Mouse (Mus musculus) thymus, postnatal 25 days (tissue): Measurements from ENCODE around the gene Plekhh1.
A peak's percentile ranks its signal among the peaks of the same experiment; 100 is the strongest.

ENCODE experiments used
- DNase-seq: peaks from one replicate; pipeline ENCODE4 v3.0.0; 2022

Gene Plekhh1

DNA sequence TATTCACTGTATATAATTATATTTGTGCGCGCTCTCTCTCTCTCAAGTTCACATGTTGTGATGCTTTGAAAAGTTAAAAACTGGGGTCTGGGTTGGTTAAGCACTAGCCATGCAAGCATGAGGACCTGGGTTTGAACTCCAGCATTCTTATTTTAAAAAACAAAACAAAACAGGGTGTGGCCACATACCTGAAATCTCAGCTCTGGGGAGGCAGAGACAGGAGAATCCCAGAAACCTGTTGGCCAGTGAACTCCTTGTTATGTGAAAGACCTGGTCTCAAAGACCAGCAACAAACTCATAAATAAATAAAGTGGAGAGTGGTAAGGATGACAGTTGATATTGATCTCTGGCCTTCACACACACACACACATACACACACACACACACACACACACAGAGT is 5.4 kb downstream of the Plekhh1 start:
- DNase-seq: no peak

DNA sequence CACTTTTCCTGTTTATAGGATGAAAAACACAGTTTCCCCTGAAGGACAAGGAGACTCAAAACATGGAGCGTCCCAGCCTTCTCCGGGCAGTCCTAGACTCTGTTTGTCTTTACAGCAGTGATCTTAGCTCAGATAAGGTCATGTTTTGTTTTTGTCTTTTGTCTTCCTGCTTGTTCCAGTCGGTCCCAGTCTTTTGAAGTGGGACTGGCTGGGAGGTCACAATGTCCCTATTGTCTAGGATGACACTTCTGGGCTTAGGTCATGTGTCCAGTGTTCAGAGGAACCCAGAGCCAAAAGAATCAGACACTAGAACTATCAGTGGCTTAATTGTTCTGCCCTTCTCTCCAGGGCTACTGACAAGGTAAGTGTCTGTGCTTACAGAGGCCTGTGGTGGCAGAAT is 6.4 kb downstream of the Plekhh1 start:
- no peak for DNase-seq

DNA sequence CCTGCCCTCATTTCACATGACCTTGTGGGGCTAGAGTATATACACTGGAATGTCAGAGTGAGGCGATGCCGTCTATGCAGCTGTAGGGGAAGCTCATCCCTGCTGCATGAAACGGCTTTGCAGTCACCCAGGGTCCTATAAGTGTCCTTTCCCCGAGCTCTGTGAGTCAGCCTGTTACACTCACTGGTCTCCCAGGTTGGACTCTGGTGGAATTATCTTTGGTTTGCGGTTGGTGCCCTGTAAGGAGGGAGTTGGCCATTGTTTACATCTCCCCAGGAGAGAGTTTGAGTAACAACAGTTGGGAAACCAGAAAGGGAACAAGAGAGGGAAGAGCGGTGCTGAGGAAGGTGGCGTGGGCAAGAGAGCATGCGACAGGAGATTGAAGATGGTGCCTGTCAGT is 10.7 kb downstream of the Plekhh1 start:
- DNase-seq: no peak

DNA sequence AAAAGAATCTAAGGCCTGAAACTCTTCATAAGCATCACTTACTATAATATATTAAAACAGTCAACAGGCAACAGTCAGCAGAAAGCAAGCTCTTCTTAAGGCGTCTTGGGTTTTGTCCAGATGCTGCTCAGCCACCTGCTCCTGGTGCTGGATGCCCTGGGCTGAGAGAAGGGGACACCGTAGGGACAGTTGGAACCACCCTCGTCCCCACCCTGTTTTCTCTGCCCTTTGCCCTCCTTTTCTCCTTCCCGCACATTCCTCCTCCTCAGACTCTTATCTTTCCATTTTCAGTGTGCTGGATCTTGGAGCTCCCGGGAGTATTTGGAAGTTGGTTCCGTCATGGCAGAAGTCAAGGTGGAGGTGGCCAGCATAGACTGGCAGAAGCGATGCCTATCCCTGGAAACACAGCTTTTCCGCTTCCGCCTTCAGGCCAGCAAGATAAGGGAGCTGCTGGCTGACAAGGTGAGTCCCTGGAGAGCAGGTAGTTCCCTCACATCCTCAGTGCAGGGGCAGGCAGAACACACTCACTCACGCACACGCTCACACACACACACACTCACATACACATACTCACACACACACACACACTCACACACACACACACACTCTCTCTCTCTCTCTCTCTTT is 11.4 kb downstream of the Plekhh1 start:
- DNase-seq: no peak

DNA sequence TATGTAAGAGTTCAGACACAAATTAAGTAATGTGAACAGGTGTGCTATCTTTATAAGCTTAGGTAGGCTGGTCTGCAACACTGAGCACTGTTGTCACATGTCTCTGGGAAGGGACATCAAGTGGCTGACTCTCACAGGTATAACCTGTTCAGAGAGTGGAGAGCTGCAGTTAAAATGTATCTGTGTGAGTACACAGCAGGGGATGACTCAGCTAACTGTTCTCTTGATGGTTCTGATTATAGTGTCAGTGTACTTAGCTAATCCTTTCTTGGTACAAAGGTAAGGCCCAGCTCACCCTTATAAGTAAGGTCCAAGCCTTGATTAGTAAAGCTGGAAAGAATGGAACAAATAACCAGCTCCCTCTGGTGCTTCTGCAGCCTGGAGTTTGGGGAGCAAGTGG is 12.5 kb downstream of the Plekhh1 start:
- no peak for DNase-seq

DNA sequence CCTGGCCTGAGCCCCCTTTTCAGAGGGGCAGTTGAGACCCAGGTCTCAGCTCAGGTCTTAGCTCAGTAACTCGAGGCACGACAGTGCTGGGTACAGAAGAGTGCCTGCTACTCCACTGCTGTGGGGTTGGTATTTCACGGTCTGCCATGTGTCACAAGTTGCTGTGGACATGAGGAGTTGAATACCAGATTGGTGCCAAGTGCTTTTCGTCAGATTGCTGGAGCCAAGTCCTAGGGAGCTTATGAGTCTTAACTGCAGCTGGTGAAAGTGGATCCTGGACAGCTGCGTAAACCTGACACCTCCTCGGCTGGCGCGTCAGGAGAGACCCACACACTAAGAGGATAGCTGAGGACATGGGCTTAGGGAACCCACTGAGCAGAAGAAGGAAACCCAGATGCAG is 15.7 kb downstream of the Plekhh1 start:
- no peak for DNase-seq

DNA sequence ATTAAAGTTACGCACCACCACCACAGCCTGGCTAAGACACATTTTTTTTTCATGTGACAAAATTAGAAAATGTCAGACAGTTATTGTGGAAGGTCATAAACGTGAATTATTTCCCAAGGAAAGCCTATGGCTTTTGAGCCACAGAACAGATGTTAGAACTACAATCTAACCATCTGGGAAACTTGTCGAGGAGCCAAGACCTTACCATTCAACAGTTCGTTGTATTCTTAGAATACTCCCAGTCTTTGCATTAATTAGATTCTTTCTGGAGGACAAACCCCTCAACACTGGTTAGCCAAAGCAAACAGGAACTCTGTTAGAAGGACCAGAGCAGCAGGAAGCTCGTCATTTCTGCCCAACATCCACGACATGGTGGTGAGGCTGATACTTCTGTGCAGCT is 17.2 kb downstream of the Plekhh1 start:
- no peak for DNase-seq

DNA sequence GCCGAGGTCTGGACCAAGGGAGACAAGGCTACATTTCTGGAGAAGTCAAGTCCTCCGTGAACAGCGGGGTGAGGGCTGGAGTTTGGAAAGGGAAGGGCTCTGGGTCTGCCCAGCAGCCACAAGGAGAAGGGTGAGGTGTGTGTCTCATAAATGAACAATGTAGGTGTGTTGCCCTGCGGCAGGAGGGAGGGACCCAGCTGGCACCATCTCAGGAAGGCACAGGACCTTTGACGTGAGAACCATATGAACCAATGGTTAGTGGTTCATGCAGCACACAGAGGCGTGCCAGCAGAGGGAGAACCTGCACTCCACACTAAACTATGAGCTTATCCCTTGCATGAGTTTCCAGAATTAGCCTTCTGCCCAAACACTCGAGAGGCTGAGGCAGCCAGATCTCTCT is 18.2 kb downstream of the Plekhh1 start:
- no peak for DNase-seq

DNA sequence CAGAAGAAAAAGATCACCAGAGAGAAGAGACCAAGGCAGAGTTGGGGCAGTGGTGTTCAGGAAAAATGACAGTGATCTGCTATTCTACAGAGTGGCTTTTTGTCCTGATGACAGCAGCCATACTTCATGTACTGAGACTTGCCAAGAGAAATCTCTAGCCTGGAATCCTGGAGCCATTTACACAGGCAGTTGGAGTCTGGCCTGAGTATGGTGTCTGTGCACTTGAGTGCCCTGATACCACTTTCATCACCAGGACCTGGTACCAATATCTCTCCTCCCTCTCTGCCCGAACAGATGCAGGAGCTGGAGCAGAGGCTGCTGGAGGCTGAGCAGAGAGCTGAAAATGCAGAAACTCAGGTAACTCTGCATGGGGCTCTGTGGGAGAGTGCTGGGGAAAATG is 19.9 kb downstream of the Plekhh1 start:
- no peak for DNase-seq

DNA sequence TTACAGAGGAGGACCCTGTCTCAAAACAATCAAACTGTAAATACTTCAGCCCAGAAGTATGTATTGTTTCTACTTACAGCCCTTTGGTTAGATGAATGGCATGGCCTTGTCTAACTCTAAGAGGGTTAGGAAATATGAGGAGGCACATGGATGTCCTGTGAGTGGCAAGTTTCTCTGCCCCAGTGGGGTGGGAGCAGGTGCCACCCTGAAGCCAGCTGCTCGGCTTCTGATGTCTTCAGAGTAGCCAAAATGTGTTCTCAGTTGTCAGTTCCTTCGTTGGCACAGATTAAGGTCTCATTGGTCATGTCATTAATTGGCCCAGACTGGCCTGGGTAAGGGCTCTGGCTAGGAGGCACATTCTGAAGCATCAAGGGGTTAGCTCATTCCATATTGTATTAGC is 20.8 kb downstream of the Plekhh1 start:
- no peak for DNase-seq

DNA sequence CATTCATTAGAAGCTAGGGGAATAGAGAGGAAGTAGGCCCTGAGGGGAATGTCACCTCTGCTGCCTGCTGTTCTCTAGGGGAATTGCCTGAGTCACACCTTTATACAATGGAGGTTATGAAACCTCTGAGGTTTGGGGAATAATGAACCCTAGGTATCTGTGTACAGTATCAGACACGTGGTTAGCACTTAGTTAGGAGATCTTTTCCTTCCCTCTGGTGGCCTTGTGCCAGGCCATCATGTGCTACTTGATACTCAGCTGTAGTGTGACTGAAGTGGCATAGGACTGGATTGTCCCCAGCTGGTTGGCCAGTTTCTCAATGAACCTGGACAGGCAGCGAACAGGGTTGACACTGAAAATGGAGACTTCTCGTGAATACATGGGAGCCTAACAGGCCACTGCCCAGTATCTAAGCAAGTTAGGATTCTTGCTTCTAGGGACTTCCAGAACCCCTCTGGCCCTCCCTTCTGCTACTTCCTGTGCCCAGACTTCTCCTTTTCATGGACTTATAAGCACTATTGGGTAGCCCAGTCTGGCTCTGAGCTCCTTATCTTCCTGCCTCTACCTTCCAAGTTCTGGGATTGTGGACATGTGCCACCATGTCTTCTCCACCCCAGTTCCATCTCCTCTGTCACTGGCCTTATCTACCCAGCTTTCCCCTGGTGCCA is 21.7 kb downstream of the Plekhh1 start:
- no peak for DNase-seq

DNA sequence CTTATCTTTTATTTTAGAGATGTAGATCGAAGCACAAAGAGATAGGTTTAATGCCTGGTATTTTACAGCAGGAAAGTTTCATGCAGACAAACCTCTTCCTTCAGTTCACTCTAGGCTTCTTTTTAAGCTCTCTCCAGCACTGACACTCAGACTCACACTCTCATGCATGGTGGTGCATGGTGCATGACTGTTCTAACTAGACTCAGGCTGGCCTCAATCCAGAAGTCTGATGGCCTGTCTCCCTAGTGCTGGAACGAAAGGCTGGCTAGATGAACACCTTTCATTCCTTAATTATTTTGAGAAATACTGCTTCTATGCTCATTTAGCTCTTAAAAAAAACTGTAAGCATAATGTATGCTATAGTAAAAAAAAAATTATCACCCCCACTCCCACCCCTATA is 23.1 kb downstream of the Plekhh1 start:
- no peak for DNase-seq

DNA sequence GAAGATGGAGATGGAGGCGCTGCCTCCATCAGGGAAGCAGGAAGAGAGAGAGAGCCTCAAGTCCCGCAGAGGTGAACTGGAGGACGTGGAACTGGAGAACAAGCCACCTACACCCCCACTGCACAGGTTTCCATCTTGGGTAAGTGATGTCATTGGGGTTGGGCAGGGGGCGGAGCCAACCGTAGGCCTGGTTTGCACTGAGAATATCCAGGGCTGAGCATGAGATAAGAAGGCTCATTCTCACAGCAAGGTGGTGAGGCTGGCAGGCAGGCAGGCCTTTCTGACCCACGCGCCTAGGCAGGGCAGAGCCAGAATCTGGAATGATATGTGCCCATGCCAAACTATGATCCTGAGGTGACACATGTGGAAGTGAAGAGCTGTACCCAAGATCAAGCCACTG is 26.3 kb downstream of the Plekhh1 start:
- peak; percentile 16 for DNase-seq

DNA sequence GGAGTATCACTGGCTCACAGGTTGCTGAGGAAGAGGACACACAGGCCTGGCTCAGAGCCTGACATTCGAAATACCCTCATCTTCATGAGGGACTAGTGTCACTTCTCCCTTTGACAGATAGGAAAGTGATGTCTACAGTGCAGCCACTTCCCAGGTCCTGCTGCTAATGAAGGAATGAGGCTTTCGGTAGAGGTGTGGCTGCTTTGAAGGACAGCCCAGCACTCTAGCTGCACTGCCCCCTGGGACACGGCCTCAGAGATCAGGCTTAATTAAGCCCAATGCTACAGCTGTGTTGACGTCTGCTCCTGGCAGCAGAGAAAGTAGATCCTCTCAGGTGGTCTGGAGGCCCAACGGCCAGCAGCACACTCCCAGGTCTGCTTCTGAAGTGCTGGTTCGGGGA is 30.6 kb downstream of the Plekhh1 start:
- DNase-seq: no peak

DNA sequence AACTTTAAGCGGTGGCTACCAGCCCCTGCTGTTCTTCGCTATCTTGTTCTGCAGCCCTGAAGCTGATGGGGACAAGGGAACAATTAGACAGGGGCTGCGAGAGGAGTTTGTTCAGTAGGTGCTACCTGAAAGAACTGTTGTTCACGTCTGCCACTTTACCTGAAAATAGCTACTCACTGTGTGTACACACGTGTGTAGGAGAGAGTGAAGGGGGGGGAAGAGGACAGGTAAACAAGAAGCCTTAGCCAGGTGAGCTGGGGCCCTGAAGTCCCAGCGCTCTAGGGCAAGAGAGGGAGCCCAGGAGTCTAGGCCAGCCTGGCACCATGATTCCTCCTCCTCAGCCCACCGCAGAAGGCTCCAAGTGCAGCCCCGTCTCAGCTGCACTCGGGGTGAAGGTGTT is 31.2 kb downstream of the Plekhh1 start:
- DNase-seq: no peak

DNA sequence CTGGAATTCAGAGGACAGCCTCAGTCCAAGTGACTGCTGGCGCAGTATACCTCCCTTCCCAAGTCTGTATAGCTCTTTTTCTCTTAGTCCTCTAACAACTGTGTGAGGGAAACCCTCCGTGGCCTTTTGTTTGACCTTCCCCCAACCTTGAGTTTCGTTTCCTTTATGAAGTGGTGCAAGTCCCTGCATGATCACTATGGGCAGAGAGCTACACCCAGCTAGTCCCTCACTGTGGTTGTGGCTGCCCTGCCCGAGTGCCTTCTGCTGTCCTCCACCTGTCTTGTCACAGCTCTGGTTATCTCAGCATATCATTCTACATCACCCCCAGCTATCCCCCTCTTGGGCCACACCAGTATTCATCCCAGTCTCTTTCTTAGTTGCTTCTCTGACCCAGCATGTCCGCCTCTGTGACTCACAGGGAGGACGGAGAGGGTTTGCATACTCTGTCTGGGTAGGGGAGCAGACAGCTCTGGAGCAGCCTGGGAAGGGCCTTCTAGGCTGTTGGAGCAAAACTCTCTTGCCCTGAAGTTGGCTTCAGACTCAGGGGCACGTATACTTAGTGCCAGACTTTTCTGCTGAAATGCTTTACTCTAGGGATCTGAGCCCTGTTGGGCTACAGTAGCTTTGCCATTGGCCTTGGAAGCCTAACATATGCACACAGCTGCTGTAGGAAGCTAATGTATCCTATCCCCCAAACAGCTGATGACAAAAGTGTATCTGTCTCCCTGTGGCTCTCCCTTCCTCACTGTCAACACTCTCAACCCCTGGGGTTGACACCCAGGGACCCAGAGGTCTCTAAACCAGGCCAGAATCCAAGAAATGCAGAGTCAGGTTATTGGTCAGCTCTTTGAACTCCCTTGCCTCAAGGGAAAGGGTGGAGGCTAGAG is 32.0 kb downstream of the Plekhh1 start:
- DNase-seq: no peak

DNA sequence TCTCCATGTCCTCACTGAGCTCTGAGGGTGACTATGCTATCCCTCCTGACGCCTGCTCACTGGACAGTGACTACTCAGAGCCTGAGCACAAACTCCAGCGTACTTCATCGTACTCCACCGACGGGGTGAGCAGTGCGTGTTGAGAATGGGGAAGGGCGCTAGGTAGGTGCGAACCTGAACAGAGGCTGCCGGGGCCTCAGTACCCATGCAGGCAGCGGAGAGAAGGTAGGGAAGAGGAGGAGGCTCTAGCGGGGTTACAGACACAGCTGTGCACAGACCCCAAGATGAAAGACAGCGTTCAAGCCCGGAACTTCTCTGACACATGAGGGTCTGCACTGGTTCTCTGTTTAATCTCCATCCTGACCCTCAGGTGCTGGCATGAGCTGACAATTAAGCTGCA is 35.5 kb downstream of the Plekhh1 start:
- DNase-seq: peak; percentile 42

DNA sequence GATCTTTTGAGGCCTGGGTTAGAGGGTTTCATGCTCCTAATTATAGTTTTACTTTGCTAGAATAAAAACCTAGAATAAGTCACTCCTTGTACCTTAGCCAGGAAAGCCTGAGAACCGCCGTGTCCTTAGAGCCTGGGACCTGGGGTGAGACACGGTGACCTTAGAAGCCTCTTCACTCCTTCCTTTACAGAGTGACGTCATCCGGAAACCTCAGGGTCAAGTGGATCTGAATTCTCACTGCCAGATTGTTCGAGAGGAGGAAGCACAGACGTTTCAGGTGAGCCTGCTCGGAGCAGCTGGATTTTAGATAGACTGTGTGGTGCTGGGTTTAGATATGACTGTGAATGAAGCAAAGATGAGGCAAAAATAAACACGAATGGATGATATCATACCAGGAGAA is 37.5 kb downstream of the Plekhh1 start:
- DNase-seq: no peak

DNA sequence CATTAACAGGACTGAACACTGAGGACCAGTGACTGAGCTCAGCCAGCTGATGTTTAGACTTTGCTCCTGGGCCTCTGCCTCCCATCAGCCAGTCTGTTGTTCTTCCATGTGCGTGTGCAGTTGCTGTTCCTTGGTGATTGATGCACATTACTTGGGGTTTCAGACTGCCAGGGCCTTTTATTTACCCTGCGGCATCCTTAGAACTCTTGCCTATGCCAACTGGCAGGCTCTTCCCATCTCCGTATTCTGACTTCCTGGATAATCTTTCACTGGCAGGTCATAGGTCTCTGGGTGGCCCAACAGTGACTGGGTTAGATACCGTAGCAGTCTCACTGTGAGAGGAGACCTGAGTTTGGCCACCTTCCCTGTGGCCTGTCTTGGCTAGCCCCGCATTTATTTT is 38.6 kb downstream of the Plekhh1 start:
- DNase-seq: no peak

DNA sequence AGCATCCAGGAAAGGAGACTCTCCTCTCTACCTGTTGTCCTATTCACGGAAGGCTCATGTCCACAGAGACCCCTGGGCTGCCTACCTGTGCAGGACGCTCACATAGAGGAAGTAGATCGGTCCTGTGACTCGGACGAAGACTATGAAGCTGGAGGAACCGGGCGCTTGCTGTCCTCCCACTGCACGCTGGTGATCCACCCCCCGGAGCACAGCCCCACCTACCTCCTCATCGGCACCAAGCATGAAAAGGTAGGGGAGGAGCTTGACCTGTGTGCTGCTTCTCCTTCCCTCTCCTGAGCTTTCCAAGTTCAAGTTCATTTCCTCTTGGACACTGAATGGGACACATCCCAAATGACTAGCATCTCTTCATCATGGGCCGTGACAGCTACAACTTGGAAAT is 39.3 kb downstream of the Plekhh1 start:
- no peak for DNase-seq

DNA sequence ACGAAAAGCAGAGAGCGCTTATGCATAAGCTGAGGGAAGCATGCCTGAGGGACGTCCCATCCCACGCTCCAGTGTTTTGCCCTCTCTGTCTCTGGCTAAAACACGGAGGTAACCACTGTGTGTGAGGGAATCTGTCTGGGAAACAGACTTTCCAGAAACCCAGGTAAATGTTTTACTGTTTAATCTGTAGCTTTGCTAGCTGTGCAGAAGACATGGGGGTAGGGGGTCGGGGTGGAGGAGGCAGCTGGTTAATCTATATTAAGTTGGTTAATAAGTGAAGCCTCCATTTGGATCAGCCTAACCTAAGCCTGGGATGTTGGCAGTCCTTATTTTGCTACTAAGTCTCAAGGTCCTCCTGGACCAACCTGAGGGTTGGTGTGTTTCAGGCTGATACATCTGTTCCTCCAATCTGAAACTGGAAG is 40.2 kb downstream of the Plekhh1 start:
- DNase-seq: no peak

DNA sequence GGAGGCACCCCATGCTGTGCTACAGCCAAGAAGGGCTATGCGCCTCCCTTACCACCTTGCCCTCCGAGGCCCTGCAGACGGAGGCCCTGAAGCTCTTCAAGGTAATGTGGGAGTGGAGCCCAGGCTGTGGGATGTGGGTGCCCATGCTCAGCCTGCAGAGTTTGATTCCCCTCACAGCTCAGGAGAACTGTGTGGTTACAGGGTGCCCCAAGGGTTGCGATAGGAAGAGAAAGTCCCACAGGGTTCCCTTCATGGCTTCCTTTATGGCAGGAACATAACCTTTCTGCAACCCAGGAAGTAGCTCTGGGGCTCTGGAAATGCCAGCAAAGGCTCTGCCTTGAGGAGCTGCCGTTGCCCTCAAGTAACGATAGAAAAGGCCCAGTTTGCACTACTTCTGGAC is 41.0 kb downstream of the Plekhh1 start:
- DNase-seq: peak; percentile 14

DNA sequence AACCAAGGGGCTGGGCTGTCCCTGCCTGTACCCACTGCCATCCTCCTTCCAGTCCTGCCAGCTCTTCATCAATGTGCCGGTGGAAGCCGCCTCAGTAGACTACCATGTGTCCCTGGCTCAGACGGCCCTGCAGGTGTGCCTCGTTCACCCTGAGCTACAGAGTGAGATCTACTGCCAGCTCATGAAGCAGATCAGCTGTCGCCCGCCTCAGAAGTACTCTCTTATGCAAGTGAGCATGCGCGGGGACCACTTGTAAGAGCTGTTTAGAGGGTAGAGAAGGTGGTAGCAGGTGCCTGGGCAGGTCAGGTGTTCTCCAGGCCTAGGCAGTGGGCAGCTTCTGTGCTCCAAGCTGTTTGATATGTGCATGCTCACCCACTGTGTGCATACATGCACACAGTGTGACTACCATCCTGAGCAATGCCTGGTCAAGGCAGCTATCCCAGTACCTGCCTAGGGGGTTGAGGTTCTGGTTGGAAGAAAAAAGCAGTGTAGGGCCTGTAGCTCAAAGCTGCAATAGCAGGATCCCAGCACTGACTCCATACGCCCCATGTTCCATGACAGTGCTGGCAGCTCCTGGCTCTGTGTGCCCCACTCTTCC is 41.9 kb downstream of the Plekhh1 start:
- DNase-seq: peak; percentile 58

DNA sequence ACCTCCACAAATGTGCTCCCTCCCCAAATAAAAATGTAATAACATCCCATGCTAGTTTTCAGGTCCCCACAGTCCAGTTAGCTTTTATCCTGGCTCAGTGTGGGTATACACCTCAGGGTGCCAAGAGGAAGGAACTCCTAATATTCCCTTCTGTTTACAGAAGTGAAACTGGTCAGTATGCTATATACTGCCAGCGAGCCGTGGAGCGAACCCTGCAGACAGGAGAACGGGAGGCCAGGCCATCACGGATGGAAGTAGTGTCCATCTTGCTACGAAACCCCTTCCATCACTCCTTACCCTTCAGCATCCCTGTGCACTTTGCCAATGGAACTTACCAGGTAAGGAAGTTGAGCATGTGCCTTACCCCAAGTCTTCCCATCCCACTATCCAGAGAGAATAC is 43.6 kb downstream of the Plekhh1 start:
- no peak for DNase-seq
